Mouse (Mus musculus) stomach, postnatal 0 days (tissue): ENCODE results near the gene Ppm1h.

Experiments used
- CTCF ChIP-seq: IDR thresholded peaks from 2 replicates; pipeline ENCODE4 v1.5.1; 2016; ENCODE audit warnings: antibody characterized with exemption, low read depth, mild to moderate bottlenecking, moderate library complexity
- EP300 ChIP-seq: optimal IDR thresholded peaks from 2 replicates; pipeline ENCODE3; 2016; ENCODE audit warnings: antibody characterized with exemption

- TF ChIP-seq CTCF = no peak
- no peak for TF ChIP-seq EP300
These were observed 166.9 kb downstream of the Ppm1h start for GRCm38 (mm10) chr10:122845471-122845870.
